Mouse (Mus musculus) cortical plate, adult 2 months (tissue): ENCODE measurements around the gene Nudt17.

Source experiments
- CTCF ChIP-seq: fragments of 200-500 bp; IDR thresholded peaks from 2 replicates; pipeline ENCODE4 v1.5.1; 2011; ENCODE audit warnings: mild to moderate bottlenecking, control low read depth, low read length; ENCODE audit not compliant: insufficient read depth; ENCODE audit errors: extremely low read depth
- POLR2A ChIP-seq: fragments of 200-500 bp; IDR thresholded peaks from 2 replicates; pipeline ENCODE4 v1.6.1; 2011; ENCODE audit warnings: mild to moderate bottlenecking, low read length, control low read depth; ENCODE audit not compliant: insufficient read depth; ENCODE audit errors: extremely low read depth

GRCm38 (mm10) chr3:96679159-96679674 is 29.1 kb downstream of the Nudt17 start:
- TF ChIP-seq CTCF (no peak), POLR2A (no peak)
